Mouse (Mus musculus): Measurements from ENCODE around the gene Large2.

DNA sequence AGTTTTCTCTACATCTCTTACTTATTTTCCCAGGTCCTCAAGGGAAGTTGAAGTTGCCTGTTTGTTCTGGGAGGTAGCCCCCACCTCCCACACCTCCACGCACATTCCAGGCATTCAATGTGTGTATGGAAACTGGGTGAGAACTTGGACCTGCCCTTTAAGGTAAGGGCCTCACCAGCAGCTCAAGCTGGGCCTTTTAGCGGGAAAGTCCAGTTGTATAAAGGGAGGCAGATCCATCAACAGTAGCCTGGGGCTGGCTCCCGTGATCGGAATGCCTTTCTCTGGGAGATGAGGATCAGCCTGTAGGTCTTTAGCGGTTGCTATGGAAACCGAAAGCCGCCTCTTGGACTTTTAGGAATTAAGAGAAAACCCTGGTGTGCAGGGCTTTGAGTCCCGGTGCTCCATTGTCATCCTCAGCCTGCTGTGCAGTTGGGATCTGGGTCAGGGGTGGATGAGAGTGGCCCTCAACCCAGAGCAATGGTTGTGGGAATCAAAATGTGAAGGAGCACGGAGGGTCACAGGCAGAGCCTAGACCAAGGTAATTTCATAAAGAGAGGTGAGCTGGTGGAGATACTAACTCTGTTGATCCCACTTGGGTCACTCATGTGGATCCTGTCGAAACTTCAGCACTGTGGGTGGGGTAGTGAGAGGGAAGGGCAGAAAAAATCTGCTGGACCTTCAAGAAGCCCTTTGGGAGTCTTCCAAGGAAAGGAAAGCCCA is 2.5 kb downstream of the Large2 start:
- TF ChIP-seq CTCF (IDR thresholded peaks at IDR 0.05; ENCODE audit: low read depth, low read length) (no peak), POLR2A (IDR thresholded peaks at IDR 0.05; ENCODE audit: borderline replicate concordance, low read depth, low read length) (no peak)
